Mouse (Mus musculus): ENCODE measurements around the gene Mrpl23. TPM values are rescaled to one million over a fixed set of nuclear protein-coding genes. Genes with fewer than 3 reads are reported as not detected.

Mrpl23 gene
- total and polyA plus RNA-seq, 3 experiments = 11.4 to 48.2 TPM; not detected in 1

DNA sequence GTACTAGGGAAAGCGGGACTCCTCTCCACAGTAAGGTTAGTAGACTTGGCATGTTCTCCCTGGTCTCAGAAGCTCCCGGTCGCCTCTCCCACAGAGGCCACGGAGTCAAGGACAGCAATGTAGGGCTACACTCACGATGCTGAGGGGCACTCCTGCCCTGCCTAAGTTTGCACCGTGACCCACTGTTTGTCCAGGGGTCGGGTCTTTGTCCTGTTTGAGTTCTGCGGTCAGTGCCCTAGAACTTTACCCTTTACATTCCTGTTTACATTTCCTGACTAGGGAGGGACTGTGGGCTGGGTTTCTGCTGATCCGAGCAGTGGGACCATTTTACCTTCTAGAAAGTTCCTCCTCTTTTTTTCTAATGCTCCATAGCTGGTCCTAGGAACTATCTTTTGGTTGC lies 34.0 kb downstream of the Mrpl23 start:
- no peak overlapping the region for H3K9ac ChIP-seq (ENCODE audit: control insufficient read depth, low read depth, low read length, poor library complexity, severe bottlenecking)

DNA sequence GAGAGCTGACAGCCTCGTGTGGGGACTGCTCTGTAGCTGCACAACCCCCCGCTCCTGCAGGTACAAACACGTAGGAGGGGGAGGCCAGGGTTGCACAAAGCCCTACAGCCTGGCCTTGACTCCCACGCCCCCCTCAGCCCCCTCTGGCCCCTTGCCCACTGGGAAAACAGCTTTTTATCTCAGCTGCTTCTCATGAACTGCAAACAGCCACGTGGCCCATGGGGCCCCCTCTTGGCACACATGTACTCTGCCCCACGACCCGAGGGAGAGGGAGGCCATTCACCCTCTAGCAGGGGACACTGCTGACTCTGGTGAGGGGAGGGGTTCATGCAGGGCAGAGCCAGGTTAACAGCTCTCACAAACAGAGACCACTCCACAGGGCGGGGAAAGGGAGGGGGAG lies 36.5 kb downstream of the Mrpl23 start:
- no peak for TF ChIP-seq MAZ (IDR thresholded peaks at IDR 0.05; ENCODE audit: low read depth, low read length)
- TF ChIP-seq E2F4 (IDR thresholded peaks at IDR 0.05; ENCODE audit: borderline replicate concordance, low read depth, low read length) = no peak
- no peak for TF ChIP-seq MEF2A (IDR thresholded peaks at IDR 0.05; ENCODE audit: extremely low read depth, insufficient replicate concordance, low read depth, low read length, poor library complexity, severe bottlenecking)
- no peak for TF ChIP-seq ZC3H11A (IDR thresholded peaks at IDR 0.05; ENCODE audit: low read depth, low read length)
- TF ChIP-seq TBP (IDR thresholded peaks at IDR 0.05; ENCODE audit: low read depth, low read length) = no peak
- no peak for TF ChIP-seq POLR2AphosphoS2 (IDR thresholded peaks at IDR 0.05; ENCODE audit: low read length)
- TF ChIP-seq ZKSCAN1 (IDR thresholded peaks at IDR 0.05; ENCODE audit: low read depth, low read length) = no peak
- no peak for TF ChIP-seq GATA1 (IDR thresholded peaks at IDR 0.05; ENCODE audit: low read depth, low read length)
- no peak for TF ChIP-seq MAX (IDR thresholded peaks at IDR 0.05; ENCODE audit: low read length)
- no peak for TF ChIP-seq CTCF (IDR thresholded peaks at IDR 0.05 in 2 of 3, conservative IDR thresholded peaks at IDR 0.05 in 1 of 3; ENCODE audit: control insufficient read depth in 1 of 3, insufficient read depth in 1 of 3, low read depth in 2 of 3, low read length in 3 of 3, poor library complexity in 1 of 3, severe bottlenecking in 1 of 3)
- no peak for TF ChIP-seq POLR2A (IDR thresholded peaks at IDR 0.05; ENCODE audit: control insufficient read depth in 1 of 2, insufficient read depth in 1 of 2, low read depth in 1 of 2, low read length in 2 of 2, poor library complexity in 1 of 2)
- TF ChIP-seq MAFK (IDR thresholded peaks at IDR 0.05; ENCODE audit: borderline replicate concordance, low read depth, low read length) = no peak
- no peak for TF ChIP-seq SIN3A (IDR thresholded peaks at IDR 0.05; ENCODE audit: low read length)
- TF ChIP-seq NELFE (IDR thresholded peaks at IDR 0.05; ENCODE audit: low read depth, low read length) = no peak
- no peak for TF ChIP-seq MYC (IDR thresholded peaks at IDR 0.05; ENCODE audit: low read depth, low read length)
- H3K79me2 ChIP-seq (ENCODE audit: control insufficient read depth, insufficient read depth, low read length, poor library complexity) = no peaks in the 10 kb centered on the region
- H3K9ac ChIP-seq (ENCODE audit: control insufficient read depth, low read depth, low read length, poor library complexity, severe bottlenecking) = no peak overlapping the region
- no peaks in the 10 kb centered on the region for H3K9me3 ChIP-seq (replicated peaks; ENCODE audit: insufficient read depth, low read length)
- no peak overlapping the region for H3K27ac ChIP-seq (ENCODE audit: control insufficient read depth, low read depth, low read length)
- H3K27me3 ChIP-seq (ENCODE audit: control insufficient read depth in 1 of 2, insufficient read depth in 2 of 2, low read length in 2 of 2) = no peaks in the 10 kb centered on the region; a peak in 1 of 4 replicates
- no peak for DNase-seq (ENCODE audit: low read depth, low spot score)
- H3K36me3 ChIP-seq (ENCODE audit: control insufficient read depth in 1 of 2, insufficient read depth in 2 of 2, low read length in 2 of 2) = no peaks in the 10 kb centered on the region
- no peaks in the 10 kb centered on the region for H3K4me1 ChIP-seq (ENCODE audit: control insufficient read depth in 1 of 2, insufficient read depth in 2 of 2, low read length in 2 of 2)
- no peak overlapping the region for H3K4me3 ChIP-seq (ENCODE audit: control insufficient read depth in 1 of 2, insufficient read depth in 1 of 2, low read depth in 2 of 2, low read length in 2 of 2)

More for the DNA sequence above, 34.0 kb downstream of the Mrpl23 start:
- Histone ChIP-seq H3K36me3 (ENCODE audit: control insufficient read depth in 1 of 2, insufficient read depth in 2 of 2, low read length in 2 of 2) (no peaks in the 10 kb centered on the region), H3K27ac (ENCODE audit: control insufficient read depth, low read depth, low read length) (no peak overlapping the region), H3K4me1 (ENCODE audit: control insufficient read depth in 1 of 2, insufficient read depth in 2 of 2, low read length in 2 of 2) (no peaks in the 10 kb centered on the region), H3K79me2 (ENCODE audit: control insufficient read depth, insufficient read depth, low read length, poor library complexity) (no peaks in the 10 kb centered on the region), H3K4me3 (ENCODE audit: control insufficient read depth in 1 of 2, insufficient read depth in 1 of 2, low read depth in 2 of 2, low read length in 2 of 2) (no peak overlapping the region), H3K27me3 (ENCODE audit: control insufficient read depth in 1 of 2, insufficient read depth in 2 of 2, low read length in 2 of 2) (peaks cover 0 to under 1% of the 10 kb centered on the region in 2 experiments; a peak in 1 of 4 replicates), H3K9me3 (replicated peaks; ENCODE audit: insufficient read depth, low read length) (no peaks in the 10 kb centered on the region)
- DNase-seq (ENCODE audit: low read depth, low spot score) = no peak
- TF ChIP-seq ZNF384 (IDR thresholded peaks at IDR 0.05; ENCODE audit: low read depth, low read length) = no peak
- no peak for TF ChIP-seq USF2 (IDR thresholded peaks at IDR 0.05; ENCODE audit: borderline replicate concordance in 1 of 2, insufficient read depth in 1 of 2, low read depth in 1 of 2, low read length in 2 of 2)
- no peak for TF ChIP-seq ZC3H11A (IDR thresholded peaks at IDR 0.05; ENCODE audit: low read depth, low read length)
- TF ChIP-seq SMC3 (IDR thresholded peaks at IDR 0.05; ENCODE audit: low read depth, low read length) = no peak
- TF ChIP-seq POLR2A (IDR thresholded peaks at IDR 0.05; ENCODE audit: control insufficient read depth in 1 of 2, insufficient read depth in 1 of 2, low read depth in 1 of 2, low read length in 2 of 2, poor library complexity in 1 of 2) = no peak
- TF ChIP-seq CHD1 (IDR thresholded peaks at IDR 0.05; ENCODE audit: low read depth, low read length) = no peak
- no peak for TF ChIP-seq GABPA (IDR thresholded peaks at IDR 0.05; ENCODE audit: low read depth, low read length)
- no peak for TF ChIP-seq POLR2AphosphoS5 (IDR thresholded peaks at IDR 0.05; ENCODE audit: borderline replicate concordance, low read depth, low read length)
- TF ChIP-seq UBTF (IDR thresholded peaks at IDR 0.05; ENCODE audit: borderline replicate concordance, insufficient read depth, low read depth, low read length) = no peak
- no peak for TF ChIP-seq CTCF (IDR thresholded peaks at IDR 0.05 in 2 of 3, conservative IDR thresholded peaks at IDR 0.05 in 1 of 3; ENCODE audit: control insufficient read depth in 1 of 3, insufficient read depth in 1 of 3, low read depth in 2 of 3, low read length in 3 of 3, poor library complexity in 1 of 3, severe bottlenecking in 1 of 3)
- TF ChIP-seq MAFK (IDR thresholded peaks at IDR 0.05; ENCODE audit: borderline replicate concordance, low read depth, low read length) = no peak
- no peak for TF ChIP-seq TAL1 (IDR thresholded peaks at IDR 0.05; ENCODE audit: low read length)
- no peak for TF ChIP-seq KAT2A (conservative IDR thresholded peaks at IDR 0.05; ENCODE audit: low read depth, low read length)
- TF ChIP-seq NELFE (IDR thresholded peaks at IDR 0.05; ENCODE audit: low read depth, low read length) = no peak
- TF ChIP-seq CHD2 (IDR thresholded peaks at IDR 0.05; ENCODE audit: low read length) = no peak
- no peak for TF ChIP-seq ELF1 (IDR thresholded peaks at IDR 0.05; ENCODE audit: low read depth, low read length)
- no peak for TF ChIP-seq MAZ (IDR thresholded peaks at IDR 0.05; ENCODE audit: low read depth, low read length)
- TF ChIP-seq GATA1 (IDR thresholded peaks at IDR 0.05; ENCODE audit: low read depth, low read length) = no peak
- no peak for TF ChIP-seq MAX (IDR thresholded peaks at IDR 0.05; ENCODE audit: low read length)
